Mouse (Mus musculus) layer of hippocampus, adult 8-10 months (tissue): ENCODE data around the gene Thsd4. TPM values are rescaled to one million over a fixed set of nuclear protein-coding genes. Genes with fewer than 3 reads are reported as not detected.
"Not testable (repeated sequence)": the region's sequence is repeated elsewhere in the genome, so short reads cannot be mapped to it uniquely, and the experiment has no call there.

Experiments
- DNase-seq, 2 experiments: peaks; one replicate each; pipeline ENCODE4 v3.0.0; 2022; ENCODE audit warnings: low spot score in 2 of 2
- total RNA-seq, 4 experiments: library from RNA; stranded (reverse); gene quantifications; 2 replicates each; pipeline ENCODE4 v1.2.4; 2022

Gene Thsd4
- total RNA-seq, 4 experiments from 2014 or later: 15.8 to 22.3 (median 19.2) TPM

DNA sequence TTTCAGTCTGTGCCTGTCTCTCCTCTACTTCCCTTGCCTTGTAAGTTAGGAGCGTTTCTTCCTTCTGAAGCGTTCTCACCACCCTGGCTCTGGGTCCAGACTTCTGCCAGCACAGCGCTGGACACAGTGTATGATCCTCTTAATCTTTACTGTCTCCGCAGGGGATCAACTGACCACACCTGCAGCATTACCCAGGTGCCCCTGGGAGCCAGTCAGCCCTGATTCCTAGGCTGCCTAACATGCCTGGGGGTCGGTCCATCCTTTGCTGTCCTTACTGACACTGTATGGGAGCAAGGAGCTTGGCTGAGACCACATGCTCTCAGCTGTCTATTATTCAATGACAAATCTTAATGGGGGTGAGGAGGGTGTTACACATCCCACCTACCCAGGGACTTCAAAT, 571.9 kb downstream of the Thsd4 start:
- no peak for DNase-seq

GRCm38 (mm10) chr9:59949511-59949910, 572.3 kb downstream of the Thsd4 start:
- no peak for DNase-seq

GRCm38 (mm10) chr9:59948691-59949250, 573.1 kb downstream of the Thsd4 start:
- no peak for DNase-seq

GRCm38 (mm10) chr9:59948226-59948625, 573.6 kb downstream of the Thsd4 start:
- DNase-seq: no peak

DNA sequence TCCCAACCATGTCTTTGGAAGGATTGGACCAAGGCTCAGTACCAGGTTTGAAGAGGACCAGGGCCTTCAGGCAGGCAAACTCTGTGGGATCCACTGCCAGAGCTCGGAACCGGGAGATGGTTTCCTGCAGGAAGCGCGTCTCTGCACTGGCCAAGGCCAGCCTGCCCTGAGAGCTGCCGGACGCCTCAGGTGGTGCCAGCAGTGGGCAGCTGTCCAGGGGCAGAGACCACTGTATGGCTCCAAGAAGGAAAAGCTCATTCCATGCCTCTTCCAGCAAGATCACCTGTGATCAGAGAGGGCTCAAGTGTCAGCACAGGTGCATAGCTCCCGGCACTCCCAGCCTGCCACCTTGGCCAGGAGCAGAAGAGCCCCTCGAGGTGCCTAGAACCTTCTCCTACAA, 574.6 kb downstream of the Thsd4 start:
- no peak for DNase-seq

DNA sequence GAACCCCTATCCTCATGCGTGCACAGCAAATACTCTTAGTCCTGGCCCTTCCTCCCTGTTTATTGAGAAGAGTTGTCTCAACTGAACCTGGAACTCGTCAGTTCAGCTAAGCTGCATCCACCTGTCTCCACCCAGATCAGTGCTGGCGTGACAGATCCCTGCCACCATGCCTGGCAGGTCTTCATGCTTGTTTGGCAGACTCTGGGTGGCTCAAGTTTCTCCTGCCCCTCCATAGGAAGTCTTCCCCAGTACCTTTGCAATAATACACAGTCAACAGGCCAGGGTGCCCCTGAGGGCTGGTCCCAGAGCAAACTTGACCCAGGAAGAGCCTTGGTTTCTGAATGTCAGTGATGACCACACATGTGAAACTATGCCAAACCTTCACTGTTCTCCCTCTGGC, 576.6 kb downstream of the Thsd4 start:
- no peak for DNase-seq

- DNase-seq: no peak
These were observed 578.0 kb downstream of the Thsd4 start for GRCm38 (mm10) chr9:59943826-59944225.

DNA sequence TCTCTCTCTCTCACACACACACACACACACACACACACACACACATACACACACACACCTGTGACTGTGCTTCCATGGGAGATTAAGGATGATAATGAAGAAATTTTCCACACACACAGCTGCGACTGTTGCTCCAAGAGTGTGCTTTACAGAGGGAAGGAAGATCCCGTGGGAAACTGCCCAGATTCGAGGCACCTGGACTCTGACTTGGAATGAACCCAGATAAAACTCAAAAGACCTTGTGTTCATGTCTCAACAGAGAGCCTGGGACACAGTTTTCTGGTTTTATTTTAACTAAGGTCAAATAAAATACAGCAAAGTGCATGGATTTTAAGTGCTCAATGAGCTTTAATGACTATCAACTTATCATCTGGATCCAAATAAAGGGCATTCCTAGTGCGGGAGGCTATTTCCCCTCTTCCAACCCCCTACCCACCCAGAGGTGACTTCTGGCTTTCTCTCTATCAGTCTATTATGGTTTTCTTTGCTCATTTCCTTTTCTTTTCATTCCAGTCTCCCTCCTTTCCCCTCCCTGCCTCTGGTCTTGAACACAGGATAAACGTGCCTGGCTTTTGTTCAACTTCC, 579.3 kb downstream of the Thsd4 start:
- DNase-seq: no peak

- no peak for DNase-seq
These were observed 579.9 kb downstream of the Thsd4 start for GRCm38 (mm10) chr9:59941885-59942350.

- DNase-seq: no peak
These were observed 580.6 kb downstream of the Thsd4 start for GRCm38 (mm10) chr9:59940913-59941884.

DNA sequence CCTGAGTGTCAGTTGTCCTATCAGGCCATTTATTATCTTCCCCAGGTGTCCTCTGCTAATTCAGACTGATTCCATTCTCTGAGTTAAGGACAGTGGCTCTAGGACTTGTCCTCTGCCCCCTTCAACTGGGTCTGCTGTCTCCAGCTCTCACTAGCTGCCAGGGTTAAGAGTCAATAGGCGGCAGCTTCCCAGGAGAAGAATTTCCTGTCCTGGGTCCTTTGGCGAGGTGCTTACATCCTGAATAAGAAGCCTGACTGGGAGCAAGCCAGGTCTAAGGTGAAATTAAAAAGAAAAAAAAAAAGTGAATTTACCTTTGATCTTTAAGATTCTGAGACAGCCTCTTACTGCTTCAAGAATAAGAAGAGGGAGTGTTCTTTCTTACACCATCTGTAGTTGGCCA, 582.2 kb downstream of the Thsd4 start:
- no peak for DNase-seq

DNA sequence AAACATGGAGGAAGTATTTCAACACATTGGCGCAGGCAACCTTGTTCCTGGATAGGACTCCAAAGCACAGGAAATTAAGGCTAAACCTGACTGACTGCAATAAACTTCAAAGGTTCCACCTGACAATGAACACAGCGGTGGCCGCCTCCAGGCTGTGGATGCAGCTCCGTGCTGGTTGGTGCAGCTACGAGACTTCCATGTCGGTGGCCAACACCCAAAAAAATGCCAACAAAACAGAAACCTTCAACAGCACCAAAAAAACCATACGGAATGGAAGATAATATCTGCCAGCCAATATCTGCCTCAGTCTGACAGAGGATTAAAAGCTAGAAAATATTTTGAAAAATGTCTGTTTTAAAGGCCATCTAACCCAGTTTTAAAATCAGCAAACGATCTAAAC, 583.3 kb downstream of the Thsd4 start:
- no peak for DNase-seq

DNA sequence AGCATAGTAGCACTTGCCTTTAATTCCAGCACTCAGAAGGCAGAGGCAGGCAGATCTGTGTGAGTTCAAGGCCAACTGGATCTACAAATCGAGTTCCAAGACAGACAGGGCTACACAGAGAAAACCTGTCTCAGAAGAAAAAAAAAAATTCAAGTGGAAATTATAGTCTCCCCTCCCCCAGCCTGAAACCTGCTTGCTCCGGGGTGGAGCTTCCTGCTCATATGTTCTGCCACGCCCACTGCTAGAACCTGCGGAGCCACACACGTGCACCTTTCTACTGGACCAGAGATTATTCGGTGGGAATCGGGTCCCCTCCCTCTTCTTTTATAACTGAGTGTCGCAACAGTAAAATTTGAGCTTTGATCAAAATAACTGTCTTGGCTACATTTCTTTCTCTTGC, 586.0 kb downstream of the Thsd4 start:
- not testable (repeated sequence) for DNase-seq

DNA sequence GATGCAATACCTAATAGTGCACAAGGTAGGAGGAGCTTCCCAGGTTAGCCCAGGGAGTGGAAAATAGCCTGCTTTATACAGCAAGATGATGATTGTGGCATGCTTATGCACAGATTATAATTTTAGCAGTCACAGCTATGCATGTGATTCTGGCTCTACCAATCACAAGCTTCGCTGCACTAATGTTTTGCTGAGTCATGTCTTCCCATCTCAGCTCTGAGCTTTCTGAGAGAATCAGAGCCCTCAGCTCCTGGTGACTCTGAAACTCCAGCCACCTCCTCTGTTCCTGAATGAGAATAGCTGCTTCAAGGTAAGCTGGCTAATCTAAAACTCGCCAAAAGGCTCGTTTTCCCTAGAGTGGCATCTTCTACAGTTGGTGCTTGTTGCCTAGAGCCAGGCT, 591.6 kb downstream of the Thsd4 start:
- DNase-seq: no peak

Other genes starting within 250 kb of the Thsd4 start
- 10 to 100 TPM; 54.6 to 70.3 (median 63.6) TPM for gene Lrrc49, start 166.1 kb upstream of the Thsd4 start, total RNA-seq
- gene Larp6, start 190.9 kb upstream of the Thsd4 start, total RNA-seq: 10 to 100 TPM; 37.2 to 41.6 (median 39.2) TPM